Mouse (Mus musculus): ENCODE measurements around the gene Shroom3.

The Shroom3 gene

DNA sequence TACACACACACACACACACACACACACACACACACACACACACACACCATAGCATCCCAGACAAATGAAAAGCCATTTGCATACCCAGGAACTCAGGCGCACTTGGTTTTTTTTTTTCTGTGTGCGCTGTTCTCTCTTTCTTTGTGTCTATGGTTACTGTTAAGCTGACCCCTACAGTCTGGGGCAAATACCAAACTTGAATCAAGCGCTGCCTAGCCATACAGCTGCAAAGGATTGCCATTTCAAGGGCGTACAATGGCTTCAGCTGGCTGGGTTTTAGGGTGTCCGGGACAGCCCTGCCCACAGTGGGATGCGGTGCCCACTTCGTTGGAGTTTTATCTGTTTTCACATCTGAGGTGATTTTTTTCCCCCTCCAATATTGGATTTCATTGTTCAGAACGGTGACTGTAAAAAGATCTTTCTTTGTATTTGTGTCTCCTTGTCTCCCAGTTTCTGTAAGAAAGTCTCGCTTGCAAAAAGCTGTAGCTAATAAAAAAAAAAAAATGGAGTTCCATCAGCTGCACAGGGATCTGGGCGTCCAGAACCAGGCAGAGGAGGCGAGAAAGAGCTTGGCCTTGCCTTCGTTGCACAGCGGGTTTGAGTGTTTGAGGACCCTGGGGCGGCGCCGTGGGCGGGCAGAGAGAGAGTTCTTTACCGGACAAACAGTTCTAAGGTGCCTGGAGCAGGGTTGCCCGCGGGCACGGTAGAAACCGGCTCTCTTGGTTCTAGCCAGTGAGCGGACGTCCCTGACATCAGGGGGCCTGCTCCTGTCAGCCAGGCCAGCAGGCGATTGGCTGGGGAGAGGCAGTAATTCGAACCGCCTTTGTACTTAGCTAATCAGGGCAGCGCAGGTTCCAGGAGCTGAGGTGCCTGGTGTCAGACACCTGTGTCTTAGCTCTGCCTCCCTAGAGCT, 125.5 kb downstream of the Shroom3 start:
- DNase-seq (ENCODE audit: inconsistent ontology term) = peak; percentile 62

DNA sequence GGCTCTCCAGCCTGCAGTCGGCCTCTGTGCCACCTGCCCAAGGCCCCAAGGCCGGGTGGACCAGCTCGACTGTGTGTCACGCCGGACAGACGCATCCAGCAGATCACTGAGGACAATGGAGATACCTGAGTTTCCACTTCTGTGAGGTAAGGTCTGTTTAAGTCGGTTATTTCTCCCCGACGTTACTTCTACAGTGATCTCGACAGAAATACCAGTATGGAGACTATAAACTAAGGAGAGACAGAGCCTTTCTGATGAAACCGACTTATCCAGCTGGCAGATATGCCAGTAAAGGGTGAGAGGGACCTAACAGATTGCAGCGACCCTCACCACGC, 126.1 kb downstream of the Shroom3 start:
- peak; percentile 17 for DNase-seq (ENCODE audit: inconsistent ontology term)

DNA sequence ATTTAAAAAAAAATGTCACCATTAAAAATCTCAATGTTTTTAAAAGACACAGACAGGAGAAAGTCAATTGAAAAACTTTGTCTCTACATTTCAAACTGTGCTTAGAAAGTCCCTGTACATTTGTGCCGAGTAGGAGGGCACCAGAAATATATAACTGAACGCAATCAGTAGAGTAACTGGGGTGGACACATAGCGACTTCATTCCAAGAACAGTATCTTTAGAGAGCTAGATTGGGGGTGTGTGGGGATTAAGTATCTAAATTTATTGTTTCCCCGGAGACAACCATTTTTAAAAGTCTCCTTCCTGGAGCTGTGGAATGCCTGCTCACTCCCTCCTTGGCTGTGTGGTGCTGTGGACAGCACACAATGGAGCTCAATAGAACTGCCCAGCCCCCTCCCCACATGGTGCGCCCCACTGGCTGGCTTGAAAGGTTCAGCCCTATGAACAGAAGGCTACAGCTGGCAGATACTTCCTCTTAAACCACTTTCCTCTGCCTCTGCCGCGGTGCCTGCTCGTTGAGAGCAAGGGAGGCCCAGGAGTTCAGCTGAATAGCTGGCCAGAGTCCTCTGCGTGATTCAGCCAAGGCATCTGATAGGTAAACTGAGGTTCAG, 127.8 kb downstream of the Shroom3 start:
- peak; percentile 91 for DNase-seq (ENCODE audit: inconsistent ontology term)

DNA sequence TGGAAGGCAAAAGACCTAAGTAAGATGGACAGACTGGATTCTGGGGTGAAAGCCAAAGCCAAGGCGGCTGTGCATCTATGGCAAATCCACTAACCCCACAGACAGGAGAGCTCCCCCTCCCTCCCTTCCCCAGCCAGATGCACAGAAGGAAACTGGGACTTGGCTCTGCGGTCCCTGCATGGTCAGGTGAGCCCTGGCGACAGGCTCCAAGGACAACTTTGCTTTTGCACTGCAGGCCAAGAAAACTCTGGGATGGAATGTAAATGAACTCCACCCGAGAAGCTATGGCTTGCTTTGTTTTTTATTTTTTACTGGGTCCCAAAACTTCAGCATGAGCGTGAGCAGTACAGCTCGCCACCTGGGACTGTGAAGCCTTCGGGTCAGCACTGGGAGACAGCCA, 128.5 kb downstream of the Shroom3 start:
- DNase-seq (ENCODE audit: inconsistent ontology term) = peak; percentile 76

DNA sequence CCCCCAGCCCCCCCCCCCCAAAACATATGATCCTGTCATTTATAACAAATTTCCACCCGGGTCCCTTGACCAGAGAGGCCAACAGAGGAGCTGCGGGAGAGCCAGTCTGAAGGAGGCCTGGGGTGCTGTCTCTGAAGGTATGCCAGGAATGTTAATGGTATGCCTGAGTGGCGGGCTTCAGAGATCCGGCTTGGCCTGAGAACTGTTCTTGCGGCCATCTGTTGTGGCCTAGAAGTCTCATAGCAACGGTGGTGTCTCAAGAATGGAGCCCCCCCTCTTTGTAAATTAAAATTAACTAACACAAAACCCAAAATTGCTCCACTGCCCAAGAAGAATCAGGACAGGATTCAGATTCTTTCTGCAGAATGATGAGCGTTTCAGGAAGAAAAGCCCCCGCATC, 129.7 kb downstream of the Shroom3 start:
- DNase-seq (ENCODE audit: inconsistent ontology term) = peak; percentile 94

DNA sequence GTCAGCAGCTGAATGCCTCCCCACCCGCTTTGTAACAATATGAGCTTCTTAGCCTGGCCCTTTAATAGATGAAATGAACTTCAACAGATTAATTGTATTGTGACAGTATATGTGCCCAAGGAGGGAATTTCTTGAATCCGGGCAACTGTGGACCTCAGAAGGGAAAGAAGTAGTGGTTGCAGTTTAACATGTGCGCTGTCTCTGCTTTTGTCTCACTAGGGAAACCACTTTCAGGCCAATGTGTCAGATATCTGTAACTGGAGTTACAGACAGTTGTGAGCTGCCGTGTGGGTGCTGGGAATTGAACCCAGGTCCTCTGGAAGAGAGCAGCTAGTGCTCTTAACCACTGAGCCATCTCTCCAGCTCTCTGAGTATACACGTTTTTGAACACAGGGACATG, 130.3 kb downstream of the Shroom3 start:
- DNase-seq (ENCODE audit: inconsistent ontology term) = no peak

DNA sequence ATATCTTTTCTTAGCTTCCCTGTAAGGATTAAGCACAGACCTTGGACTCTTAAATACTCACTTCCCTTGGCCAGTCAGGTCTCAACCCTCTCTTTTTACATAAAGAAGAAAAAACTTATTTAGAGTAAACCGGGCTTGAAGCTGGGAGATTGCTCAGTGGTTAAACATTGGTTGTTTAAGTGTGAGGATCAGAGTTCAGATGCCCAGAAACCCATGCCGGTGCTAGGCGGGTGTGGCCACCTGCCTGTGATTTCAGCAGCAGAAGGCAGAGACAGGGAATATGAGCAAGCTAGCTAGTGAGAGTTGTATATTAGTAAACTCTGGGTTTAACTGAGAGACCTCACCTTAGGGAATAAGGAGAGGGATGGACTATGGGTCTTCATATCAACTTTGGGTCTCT, 131.4 kb downstream of the Shroom3 start:
- DNase-seq (ENCODE audit: inconsistent ontology term) = no peak

DNA sequence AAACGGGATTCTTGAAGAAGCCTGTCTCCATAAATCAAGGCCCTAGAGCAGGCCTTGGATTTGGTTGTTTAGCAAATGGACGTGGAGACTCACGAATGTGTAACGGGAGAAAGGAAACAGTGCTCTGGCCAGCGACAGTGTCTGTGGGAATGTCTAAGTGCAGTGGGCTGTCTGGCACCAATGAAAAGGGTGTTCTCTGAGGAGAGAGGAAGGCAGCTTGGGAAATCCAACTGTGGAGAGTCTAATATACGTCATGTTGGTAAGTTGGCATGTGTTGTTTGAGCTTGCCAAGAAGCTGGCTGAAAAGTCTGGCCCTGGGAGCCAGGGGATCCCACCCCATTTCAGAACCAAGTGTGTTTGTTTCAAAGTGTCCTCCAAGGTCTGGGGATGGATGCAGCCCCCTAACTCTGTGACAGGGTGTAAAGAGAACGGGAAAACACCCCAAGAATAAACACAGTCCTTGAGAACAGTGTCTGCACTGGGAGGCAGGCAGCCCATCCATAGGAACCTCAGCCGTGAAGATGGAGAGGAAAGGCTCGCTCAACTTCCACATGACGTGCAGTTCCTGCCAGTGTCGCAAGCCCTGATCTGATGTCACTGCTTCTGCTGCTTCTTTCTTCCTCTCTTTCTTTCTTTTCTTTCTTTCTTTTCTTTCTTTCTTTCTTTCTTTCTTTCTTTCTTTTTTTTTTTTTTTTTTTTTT, 134.0 kb downstream of the Shroom3 start:
- no peak for DNase-seq (ENCODE audit: inconsistent ontology term)

DNA sequence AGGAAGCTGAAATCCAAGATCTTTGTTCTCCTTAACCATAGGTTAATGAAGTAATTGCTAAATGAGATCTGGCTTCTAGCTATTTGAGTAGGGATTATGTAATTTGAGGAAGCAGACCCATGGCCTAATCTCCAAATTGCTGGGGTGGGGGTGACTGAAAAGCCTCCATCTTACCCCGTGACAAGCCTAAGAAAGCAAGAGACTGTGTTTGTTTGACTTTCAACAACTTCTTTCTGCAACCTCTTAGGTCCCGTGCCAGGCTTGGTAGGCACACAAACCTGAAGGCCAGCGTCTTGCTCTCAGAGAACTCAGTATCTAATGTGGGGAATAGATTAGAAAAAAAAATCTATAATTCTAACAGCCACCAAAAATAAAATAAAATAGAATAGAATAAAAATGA, 138.1 kb downstream of the Shroom3 start:
- DNase-seq (ENCODE audit: inconsistent ontology term) = no peak

DNA sequence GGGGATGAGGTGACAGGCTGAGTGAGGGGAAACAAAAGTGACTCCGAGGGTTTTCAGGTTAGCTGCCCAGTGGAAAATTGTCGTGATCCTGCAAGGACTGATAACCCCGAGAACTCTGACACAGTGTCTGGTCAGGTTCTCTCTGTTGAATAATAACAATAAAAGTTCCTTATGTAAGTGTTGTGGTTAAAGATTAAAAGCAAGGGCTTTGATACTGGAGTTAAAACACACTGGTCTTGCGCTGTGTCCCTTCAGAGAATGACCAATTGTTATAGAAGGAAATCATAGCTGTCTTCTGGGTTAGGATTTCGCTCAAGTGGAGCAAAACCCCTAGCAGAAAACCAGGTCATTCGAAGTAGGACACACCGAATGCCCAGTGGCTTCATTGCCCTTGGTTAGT, 140.3 kb downstream of the Shroom3 start:
- no peak for DNase-seq (ENCODE audit: inconsistent ontology term)

DNA sequence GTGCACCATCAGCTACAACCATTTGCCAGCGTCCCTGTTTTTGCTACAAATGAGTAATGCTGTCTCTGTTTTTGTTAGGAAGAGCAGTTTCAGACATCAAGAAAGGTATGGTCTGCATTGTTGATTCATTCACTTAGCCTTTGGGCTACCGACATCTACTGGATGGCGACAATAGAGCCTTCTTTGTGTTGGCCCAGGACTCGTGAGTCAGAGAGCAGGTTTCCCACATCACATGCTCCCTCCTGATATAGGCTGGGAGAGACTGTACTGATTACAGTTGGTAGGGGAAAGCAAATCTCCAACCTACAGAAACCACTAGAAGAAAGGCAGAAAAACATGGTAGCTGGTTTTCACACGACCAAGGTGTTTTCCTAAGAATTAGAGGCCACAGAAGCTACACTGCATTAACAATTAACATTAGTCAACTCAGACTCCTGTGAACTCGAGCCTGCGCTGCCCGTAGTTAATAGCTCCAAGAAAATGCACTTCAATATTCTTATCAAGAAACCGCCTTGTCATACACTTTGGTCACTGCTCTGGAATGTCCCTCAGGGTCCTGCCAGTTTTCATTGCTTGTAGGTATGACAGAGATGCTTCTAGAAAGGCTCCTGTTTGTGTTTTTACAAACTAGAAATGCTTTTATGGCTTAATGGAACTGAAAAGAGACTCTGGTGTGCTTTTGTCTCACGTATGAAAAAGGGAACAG, 141.2 kb downstream of the Shroom3 start:
- DNase-seq (ENCODE audit: inconsistent ontology term) = peak; percentile 56

DNA sequence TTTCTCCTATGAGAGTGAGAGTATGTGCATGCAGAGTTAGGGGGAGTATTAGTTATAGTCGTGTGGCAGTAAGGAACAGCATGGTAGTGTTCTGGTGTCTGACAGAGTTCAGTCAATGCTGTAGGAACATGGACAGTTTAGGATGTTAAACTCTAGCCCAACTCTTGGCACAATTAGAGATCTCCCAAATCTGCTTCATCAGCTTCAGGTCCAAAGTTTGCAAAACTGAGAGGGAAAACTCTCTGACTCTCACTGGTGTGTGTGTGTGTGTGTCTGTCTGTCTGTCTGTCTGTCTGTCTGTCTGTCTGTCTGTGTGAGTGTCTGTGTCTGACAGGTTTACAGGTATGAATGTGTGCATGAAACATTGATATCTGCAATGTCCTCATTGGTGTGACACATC, 147.2 kb downstream of the Shroom3 start:
- no peak for DNase-seq (ENCODE audit: inconsistent ontology term)

DNA sequence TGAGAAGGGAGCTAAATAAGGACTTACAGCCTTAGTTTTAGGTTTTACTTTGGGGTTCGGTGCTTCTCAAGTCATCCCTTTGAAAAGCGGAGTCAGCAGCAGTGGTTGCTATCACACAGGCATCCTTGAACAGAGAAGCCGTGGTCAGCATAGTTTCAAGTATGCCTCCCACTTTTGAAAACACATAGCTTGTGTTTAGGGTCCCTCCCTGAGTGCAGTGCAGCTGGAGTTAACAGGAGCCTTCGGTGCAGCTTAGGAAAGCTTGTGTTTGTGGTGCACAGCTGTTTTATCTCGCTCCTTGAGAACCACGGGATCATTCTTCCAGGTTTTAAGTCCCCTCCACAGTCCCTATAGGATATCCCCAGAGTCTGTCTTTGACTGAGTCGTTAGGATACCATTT, 151.3 kb downstream of the Shroom3 start:
- no peak for DNase-seq (ENCODE audit: inconsistent ontology term)

DNA sequence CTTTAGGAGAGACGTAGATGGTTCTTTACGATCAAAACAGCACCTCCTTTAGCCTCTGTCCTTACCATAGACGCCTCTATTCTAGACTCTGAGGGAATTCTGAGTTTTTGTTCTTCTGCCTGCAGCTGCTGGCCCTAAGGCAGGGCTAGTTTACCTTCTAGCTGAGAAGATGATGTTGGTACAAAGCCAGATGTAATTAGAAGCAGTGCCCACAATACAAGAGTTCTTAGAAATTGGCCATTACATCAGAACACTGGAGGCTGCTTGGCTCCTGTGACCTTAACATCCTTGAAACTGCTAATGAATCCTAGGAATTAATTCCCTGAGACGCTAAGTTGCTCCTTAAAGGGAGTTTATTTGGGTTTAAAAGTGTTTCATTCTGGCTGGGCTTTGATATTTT, 154.1 kb downstream of the Shroom3 start:
- peak; percentile 65 for DNase-seq (ENCODE audit: inconsistent ontology term)

DNA sequence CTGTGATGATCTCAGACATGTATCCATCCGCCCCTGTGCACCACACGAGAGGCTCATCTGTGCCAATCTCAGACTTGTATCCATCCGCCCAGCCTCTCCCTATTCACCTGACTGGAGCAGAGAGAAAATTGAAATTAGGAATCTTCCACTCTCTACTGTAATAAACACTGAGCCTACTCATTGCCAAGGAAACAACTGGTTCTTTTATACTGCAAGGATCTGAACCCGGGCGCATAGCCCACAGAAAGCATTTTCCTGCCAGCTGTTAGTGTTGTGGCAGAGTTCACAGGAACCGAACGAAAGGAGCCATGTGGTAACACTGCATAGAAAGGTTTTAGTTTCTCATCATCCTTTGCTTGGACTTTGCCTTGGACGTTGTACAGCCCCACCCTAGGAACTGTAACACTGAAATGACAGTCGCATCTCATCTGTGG, 155.1 kb downstream of the Shroom3 start:
- DNase-seq (ENCODE audit: inconsistent ontology term) = no peak

DNA sequence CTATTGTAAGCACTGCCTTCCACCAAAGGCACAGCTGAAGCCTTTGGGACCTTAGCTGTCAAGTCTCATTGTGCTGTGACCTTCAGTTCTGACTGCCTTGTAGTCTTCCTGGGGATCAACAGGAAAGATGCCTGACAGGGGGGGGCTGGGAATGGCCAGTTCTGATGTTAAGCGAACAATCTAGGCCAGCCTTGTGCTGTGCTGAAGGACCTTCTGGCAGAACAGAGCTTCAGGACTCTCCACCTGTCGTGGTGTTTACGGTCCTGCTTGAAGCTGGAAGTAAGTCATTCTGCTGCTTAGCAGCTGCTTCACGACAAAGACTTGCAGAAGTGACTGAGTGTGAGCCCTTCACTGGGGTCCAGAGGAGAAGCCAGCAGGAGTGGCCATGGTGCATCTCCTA, 156.1 kb downstream of the Shroom3 start:
- DNase-seq (ENCODE audit: inconsistent ontology term) = no peak

DNA sequence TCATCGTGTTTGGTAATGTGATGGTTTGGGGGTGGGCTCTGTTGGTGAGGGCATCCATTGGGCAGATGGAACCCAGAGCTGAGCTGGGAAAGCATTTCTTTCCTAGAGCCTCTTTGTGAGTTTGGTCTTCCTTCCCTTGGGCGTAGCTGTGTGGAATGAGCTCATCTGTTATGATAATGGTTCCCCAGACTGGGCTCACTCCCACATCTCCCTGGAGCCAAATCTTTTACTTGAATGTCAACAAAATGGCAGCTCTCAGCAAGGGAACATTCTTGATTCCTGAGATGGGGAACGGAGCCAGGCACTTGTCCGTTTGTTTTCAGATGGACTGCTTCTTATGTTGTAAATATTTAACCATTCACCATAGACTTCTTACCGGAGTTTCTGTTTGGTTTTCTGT, 158.2 kb downstream of the Shroom3 start:
- peak; percentile 62 for DNase-seq (ENCODE audit: inconsistent ontology term)

DNA sequence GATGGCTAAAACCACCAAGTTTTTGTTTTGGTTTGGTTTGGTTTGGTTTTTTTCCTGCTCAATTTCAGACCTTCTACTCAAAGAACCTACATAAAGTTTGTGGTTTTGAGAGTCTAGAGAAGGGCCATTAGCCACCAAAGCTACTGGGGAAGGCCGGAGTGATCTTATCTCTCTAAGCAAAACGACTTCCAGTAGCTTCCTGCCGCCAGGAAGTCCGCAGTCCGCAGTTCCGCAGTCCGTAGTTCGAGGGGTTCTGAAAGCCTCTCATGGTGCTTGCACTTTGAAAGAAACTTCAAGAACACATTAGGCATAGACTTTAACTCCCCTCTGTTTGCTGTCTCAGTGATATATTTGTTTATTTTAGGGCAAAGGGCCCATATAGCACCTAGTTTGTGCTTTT, 159.2 kb downstream of the Shroom3 start:
- no peak for DNase-seq (ENCODE audit: inconsistent ontology term)

DNA sequence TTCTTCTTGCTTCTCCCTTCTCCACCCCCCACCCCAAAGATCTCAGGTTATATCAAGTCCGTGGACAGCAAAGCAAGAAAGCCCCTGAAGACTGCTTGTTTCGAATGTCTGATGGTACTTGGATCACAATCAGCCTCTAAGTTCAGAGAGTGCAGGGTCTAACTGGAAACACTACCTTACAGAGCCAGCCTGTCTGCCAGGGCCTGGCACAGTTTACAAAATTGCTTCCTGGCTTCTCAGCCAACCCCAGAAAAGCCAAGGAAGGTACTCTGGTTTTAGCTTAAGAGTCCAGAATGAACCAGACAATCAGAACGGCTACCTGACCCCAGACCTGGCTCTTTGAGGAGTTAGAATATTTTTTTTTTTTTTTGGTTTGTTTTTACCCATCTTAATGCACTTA, 159.6 kb downstream of the Shroom3 start:
- no peak for DNase-seq (ENCODE audit: inconsistent ontology term)

DNA sequence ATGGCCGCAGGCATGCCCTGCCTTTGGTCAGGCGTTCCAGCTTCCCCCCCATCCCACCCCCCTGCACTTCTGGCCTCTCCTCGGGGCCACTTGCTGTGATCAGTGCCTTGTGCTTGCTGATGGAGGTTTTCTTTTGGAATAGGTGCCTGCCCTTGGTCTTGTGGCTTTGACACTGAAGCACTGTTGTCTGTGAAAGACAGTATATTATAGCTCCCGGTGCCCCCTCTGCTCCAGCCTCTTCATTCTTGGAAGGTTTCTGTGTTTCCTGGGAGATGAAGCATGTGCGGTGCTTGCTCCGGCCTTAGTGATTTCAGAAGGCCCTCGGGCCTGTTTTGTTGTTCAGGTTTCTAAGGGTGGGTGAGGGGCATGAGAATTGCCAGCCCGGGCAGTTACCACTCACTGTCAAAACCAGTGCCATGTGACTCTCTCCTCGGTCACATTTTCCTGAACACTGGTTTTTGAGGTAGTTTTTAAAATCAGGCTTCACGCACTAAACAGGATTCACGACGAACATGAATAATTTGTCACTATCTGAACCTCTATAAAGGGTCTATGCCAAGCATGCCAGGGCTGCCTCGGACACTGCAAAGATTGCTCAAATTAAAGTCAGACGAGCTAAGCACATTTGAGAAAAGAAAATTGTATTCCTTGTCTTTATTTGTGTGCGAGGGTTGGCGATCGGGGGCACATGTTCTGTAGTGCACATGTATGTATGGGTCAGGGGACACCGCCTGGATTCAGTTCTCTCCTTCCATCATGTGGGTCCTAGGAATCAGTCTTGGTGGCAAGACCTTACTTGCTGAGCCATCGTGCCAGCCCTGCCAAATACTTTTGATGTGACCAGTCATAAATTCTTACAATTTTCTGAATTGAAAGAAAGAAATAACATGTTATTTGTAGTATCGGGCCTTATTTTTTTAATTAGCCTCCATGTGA, 160.9 kb downstream of the Shroom3 start:
- DNase-seq (ENCODE audit: inconsistent ontology term) = peak; percentile 52

DNA sequence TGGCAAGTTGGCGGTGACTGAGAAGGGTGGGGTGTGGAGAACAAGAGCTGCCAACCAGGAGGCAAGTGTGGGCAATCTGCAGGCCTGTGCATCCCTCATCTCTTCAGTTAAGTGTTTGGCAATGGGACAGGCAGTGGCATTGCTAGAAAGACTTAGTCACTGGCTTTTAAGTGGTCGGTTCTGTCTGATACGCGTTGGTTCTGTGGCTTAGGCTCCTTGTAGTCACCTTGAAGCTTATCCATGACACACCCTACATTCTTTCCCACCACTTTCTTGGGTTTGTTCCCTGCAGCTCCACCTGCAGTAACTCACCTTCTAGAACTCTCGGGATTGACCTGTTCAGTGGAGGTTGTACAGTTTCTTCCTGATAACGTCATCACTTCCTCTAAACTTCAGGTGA, 166.5 kb downstream of the Shroom3 start:
- no peak for DNase-seq (ENCODE audit: inconsistent ontology term)

Measured in Muller cell, postnatal 12 days (primary cell).